Mouse (Mus musculus): ENCODE measurements around the gene Aar2. TPM values are rescaled to one million over a fixed set of nuclear protein-coding genes. Genes with fewer than 3 reads are reported as not detected.
"Not testable (repeated sequence)": the region's sequence is repeated elsewhere in the genome, so short reads cannot be mapped to it uniquely, and the experiment has no call there.

Gene Aar2
- 10 to 100 TPM; 33.7 to 40.0 TPM for total RNA-seq (2021)

DNA sequence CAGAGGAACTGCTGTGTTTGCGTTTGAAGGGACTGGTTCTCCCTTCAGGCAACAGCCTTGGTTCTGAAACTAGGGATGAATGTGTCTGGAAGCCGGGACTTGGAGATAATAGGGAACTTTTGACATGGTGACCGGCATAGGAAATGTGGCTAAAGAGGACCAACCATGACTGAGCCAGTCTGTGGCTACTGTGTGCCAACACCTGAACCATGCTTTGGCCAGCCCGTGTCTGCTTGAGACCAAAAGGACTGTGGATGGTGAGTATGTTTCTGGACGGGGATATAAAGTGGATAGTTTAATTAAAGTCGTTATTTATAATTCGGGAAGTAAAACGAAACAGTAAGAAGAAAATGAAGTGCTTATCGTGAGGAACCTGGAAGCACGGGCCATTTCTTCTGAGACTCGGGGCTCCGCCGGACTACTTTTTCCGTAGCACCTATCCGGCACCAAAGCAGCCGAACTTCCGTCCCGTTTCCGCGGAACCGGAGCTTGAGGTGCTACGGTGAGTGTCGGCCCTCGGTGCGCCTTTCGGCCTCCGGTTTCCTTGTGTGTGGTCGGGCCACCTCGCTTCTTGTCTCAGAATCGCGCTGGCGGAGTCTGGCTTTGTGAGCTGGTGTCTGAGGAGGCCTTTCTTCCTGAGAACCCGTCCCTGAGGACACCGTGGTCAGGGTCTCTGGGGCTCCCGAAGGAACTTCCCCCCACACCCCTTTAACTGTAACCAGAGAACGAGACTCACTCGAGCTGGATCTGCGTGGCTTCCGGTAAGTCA is at the start of gene Aar2:
Aar2 (plus strand) TSS at position 462 of the 769 bp plus-strand sequence.
- intact Hi-C loops (cut with DNase I), result loop anchor here (5.0 to 10.0 kb wide), 3 partner anchors 70 to 307 kb away; partner anchors contain the start of gene 4930518I15Rik
- peak; percentile 76 to 79 for DNase-seq (ENCODE audit: low spot score in 2 of 2)

DNA sequence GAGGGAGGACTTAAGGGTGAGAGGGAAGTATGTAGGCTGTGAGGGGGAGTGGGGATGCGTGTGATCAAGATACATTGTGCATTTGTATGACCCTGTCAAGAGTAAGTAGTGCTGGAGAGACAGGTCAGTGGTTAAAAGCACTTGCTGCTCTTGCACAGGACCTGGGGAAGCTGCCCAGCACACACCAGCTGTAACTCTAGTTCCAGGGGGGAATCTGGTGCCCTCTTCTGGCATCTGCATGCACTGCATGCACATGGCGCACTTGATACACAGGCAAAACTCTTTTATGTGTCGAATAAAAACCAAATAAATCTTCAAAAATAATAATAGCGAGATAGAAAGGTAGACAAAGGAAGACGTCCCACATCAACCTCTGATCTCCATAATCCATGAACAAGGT is 49.5 kb upstream of the Aar2 start:
- DNase-seq (ENCODE audit: low spot score in 2 of 2), result peak in 1 of 2 experiments; percentile 65
- intact Hi-C loops (cut with DNase I), result no loop called here

DNA sequence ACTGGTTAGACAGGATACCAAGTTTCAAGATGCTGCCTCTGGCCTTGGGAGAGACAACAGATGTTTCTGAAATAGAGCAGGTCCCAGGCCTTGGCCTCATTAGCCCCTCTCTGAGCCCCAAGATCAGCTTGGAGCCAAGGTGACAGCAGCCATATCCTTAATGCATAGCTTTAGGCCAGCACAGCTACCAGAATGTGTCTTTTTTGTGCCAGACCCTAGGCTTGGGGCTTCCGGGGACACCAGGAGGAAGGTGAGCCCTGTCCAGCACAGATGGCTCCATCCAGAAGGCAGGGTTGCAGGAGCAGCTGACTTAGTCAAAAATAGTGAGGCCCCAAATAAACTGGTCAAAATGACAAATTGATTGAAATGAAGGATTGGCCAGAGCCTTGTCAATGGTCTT is 46.4 kb upstream of the Aar2 start:
- DNase-seq (ENCODE audit: low spot score in 2 of 2), result no peak

DNA sequence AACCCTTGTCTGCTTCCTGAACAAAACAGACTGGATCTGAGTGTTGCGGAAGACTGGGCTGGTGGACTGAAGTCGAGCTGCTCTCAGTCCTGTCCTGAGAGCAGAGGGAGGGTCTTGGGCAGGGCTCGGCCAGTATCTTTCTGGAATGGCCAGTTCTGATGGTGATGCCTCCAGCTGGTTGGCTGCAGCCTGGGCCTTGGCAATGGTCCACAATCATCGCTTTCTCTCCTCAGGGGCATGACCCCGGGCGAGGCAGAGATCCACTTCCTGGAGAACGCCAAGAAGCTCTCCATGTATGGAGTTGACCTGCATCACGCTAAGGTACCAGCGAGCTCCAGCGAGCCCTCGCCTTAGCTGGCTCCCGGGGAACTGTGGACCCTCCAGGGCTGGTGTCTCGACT is 41.9 kb upstream of the Aar2 start:
- DNase-seq (ENCODE audit: low spot score in 2 of 2), result no peak
- intact Hi-C loops (cut with DNase I), result no loop called here

More for the DNA sequence above, 46.4 kb upstream of the Aar2 start:
- intact Hi-C loops (cut with DNase I), result no loop called here

DNA sequence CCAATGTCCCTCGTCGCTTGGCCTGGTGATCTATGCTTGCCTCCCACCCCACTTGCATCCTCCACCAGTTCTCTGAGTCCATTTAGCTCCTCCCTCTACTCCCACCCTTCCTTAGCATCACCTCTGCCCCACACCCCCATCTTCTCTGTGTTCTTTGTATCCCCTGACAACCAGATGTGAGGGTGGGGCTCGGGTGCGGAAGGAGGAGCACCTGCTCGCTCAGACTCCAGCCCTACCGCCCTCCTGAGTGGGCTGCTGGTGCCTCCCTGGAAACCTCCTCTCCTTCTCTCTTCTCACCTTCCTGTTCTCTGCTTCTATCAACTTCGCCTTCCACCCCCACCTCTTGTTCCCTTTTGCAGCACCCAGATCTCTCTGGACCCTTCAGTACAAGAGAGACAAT is 35.4 kb upstream of the Aar2 start:
- DNase-seq (ENCODE audit: low spot score in 2 of 2), result no peak

DNA sequence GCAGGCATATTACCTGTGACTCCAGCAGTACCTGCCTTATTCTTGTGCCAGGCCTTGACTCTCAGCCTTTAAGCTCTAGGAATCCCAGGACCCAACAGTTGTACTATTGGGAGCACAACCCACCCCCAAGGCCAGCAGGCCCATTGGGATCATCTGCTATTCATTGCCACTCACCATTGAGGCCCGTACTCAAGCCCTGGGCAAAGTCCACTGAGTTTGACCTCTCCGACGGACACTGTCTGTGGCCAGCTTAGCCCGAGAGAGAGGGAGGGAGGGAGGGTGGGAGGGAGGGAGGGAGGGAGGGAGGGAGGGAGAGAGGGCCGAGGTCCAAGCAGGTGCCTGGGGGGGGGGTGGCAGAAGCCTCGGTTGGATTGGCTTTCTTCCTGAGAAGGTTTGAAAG is 34.8 kb upstream of the Aar2 start:
- intact Hi-C loops (cut with DNase I), result no loop called here
- no peak for DNase-seq (ENCODE audit: low spot score in 2 of 2)

More for the DNA sequence above, 35.4 kb upstream of the Aar2 start:
- intact Hi-C loops (cut with DNase I), result no loop called here

DNA sequence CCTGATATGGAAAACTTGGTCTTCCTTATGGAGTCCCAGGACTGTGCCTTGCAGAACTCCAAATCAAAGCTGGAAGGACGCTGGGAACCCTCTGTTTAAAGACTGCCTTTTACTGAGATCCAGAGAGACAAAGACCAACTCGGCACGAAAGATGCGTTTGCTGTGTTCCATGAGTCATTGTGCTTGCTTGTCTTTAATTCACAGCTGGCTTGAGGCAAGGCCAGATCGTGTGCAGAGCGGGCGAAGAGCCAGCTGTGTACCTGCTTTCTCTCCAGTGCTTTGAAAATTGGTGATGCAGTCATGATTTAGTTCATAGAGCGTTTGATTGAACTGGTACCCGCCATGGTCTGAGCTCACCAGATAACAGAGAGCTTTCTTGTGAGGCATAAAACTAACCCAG is 32.3 kb upstream of the Aar2 start:
- intact Hi-C loops (cut with DNase I), result loop anchor here (1.0 to 5.0 kb wide), 3 partner anchors 133 to 203 kb away; partner anchors contain the start of genes Cnbd2 and Scand1
- no peak for DNase-seq (ENCODE audit: low spot score in 2 of 2)

DNA sequence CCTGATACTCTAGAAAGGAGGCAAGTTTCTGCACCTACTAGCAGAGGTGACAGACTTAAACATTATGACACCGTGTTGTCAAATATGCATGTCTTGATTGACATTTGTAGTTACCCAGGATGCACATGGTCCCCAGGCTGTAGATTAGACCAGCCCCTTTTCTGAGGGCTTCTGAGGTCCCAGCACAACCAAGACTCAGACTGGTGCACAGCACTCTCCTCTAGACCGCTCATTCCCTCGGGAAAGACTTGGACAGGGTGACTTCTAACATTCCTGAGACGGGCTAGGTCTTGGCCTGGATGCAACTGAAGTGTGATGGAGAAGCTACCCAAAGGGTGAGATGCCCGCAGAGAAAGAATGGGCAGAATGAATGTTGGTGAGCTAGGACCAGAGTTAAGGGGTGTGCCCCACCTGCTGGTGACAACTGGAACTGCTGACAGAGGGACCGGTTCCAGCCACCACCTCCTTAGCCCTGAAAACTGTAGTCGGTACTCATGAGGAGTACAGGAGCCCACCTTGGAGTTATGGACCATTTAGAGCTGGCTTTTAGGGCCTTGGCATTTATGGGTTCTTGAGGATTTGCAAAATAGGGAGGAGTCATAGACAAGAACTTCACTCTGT is 31.7 kb upstream of the Aar2 start:
- peak; percentile 81 to 84 for DNase-seq (ENCODE audit: low spot score in 2 of 2)
- intact Hi-C loops (cut with DNase I), result loop anchor here (1.0 to 5.0 kb wide), 3 partner anchors 133 to 203 kb away; partner anchors contain the start of genes Cnbd2 and Scand1

DNA sequence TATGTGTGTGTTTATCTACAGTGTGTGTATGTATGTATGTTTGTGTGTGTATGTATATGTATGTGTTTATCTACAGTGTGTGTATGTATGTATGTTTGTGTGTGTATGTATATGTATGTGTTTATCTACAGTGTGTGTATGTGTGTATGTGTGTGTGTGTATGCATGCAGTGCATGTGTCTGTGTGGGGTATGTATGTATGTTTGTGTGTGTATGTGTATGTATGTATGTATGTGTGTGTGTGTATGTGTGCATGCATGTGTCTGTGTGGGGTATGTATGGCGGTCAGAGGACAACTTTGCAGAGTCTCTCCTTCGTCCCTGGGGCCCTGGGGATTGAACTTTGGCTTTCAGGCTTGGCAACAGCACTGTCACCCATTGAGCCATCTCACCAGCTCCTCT is 30.7 kb upstream of the Aar2 start:
- intact Hi-C loops (cut with DNase I), result loop anchor here (5.0 kb wide), 2 partner anchors 134 to 174 kb away; no protein-coding TSS in a partner anchor
- DNase-seq (ENCODE audit: low spot score in 2 of 2), result not testable (repeated sequence)

DNA sequence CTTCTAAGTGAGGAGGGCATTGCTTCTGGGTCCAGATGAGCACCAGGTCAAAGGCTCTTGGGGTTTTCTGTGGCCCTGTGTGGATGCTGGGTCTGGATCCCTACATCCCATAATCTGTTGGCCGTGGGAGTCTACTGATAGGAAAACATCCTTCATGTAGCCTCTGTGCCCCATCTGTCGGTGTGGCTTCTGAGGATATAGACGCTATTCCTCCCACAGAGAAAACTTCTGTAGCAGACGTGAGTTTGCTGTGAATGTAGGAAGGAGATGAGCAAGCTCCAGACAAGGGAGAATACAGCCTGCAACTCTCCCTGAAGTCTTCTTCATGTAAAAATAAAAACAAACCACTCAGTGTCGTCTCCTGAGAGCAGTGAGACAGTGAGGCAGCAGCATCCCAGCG is 29.1 kb upstream of the Aar2 start:
- intact Hi-C loops (cut with DNase I), result loop anchor here (5.0 kb wide), 2 partner anchors 136 to 176 kb away; no protein-coding TSS in a partner anchor
- DNase-seq (ENCODE audit: low spot score in 2 of 2), result peak in 1 of 2 experiments; percentile 79

DNA sequence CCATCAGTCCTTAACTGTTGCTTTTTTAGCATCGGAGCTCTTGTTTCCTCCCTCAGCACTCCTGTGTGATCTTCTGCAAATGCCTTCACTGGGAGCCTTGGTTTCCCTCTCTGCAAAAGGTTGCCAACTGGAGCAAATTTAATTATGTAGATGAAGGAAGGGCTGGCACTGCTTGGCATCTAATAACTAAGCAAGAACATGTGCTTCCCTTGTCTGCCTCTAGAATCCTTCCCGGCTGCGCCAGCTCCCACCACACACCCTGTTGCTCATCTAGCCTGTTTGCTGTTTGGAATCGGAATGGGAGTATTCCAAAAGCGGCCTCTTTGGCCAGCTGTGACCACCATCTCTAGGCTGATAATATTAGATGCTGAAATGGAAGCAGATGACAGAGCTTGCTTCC is 27.8 kb upstream of the Aar2 start:
- intact Hi-C loops (cut with DNase I), result loop anchor here (5.0 kb wide), 2 partner anchors 137 to 177 kb away; no protein-coding TSS in a partner anchor
- DNase-seq (ENCODE audit: low spot score in 2 of 2), result peak in 1 of 2 experiments; percentile 41

DNA sequence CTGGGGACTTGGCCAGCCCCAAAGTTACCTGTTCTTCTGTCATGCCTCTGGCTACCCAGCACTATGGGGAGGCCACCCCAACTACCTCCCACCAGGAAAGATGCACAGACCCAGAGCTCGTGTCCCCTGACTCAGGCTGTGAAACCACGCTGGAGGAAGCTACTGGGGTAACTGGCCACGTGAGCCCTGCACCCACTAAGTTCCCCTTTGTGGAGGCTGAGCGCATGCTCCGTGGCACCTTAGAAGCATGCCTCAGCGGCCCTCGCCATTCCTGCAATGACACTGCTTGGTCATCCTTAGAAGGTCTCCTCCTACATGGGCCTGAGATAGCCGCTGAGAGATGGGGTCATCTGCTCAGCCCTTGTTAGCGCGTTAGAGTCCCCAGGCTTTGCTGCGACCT is 24.4 kb upstream of the Aar2 start:
- DNase-seq (ENCODE audit: low spot score in 2 of 2), result no peak
- intact Hi-C loops (cut with DNase I), result no loop called here

DNA sequence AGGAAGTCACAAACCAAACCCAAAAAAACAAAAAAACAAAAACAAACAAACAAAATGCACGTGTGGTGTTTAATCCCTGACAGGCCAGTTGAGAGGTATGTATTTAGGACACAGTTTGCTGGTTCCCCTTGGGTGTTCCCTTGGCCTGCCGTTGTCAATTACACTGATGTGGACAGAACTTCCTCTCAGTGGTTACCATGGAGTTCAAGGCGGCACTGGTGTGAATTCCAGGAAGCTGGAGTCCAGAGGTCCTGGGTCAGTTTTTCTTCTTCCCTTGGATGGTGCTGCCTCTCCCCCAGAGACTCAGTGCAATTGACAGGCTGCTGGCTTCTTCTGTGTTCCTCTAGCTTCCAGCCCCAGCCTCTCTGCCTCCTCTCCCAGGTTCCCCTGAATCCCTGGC is 23.3 kb upstream of the Aar2 start:
- intact Hi-C loops (cut with DNase I), result no loop called here

DNA sequence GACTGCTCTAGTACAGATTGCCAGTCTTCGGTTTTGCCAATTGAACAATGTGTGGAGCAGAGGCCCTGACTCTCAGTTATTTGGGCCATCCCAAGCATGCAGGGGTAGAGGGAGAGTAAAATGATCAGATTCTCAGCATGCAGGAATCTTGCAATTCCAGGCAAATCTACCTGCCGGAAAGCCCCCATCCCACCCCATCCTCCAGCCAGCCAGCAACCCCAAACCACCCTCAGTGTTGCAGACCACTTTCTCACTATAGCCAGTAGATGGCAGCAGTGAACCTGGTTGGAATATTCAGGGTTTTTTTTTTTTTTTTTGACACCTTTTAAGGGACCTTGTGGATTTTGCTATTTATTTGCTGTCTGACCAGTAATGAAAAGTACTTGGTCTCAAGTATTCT is 17.7 kb upstream of the Aar2 start:
- no peak for DNase-seq (ENCODE audit: low spot score in 2 of 2)

More for the DNA sequence above, 23.3 kb upstream of the Aar2 start:
- no peak for DNase-seq (ENCODE audit: low spot score in 2 of 2)

DNA sequence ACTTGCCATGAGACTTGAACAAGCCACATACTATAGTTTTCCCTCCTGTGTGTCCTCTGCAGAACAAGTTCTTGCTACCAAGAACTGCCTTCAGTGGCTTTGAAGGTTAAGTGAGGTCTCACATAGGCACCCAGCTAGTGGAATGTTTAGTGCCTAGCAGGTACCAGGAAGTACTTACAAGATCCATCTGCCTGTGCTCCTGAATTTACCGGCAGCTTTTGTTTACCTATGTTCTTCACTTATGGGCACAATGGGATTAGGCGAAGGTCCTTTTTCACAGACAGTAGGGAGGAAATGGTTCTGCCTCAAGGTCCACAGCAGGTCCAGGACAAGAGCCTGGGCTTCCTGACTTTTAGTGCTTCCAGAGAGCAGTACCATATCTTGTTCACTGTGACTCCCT is 14.2 kb upstream of the Aar2 start:
- intact Hi-C loops (cut with DNase I), result no loop called here

More for the DNA sequence above, 17.7 kb upstream of the Aar2 start:
- intact Hi-C loops (cut with DNase I), result loop anchor here (1.0 kb wide), 1 partner anchor 176 kb away; no protein-coding TSS in a partner anchor

DNA sequence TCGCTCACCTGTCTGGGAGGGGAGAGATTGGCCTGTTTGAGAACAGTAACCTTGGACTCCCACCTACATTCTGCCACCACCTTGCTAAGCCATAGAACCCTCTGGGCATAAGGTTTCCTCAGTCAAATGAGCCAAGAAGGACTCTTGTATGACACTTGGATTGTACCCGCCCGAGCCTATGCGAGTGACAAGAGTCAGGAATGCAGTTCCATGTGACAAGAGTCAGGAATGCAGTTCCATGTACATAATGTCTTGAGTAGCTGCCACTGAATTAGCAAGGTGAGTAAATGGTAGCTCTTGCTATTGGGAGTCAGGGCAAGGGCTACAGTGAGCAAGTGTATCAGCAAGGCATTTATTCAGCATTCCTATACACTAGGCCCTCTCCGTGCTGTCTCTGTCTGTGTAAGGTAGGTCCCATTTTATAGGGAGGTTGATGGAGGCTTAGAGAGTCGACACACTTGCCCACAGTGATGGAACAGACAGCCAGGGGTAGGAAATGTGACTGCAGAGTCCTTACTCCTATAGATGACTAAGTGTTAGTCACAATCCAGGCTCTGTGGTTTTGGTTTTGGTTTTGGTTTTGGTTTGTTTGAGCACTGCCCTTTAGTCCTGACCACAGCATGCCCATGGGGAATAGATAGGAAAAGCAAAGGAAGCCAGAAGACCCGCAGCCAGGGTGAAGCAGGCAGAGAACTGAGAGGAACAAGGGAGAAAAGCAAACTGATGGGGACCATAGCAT is 8.4 kb upstream of the Aar2 start:
- intact Hi-C loops (cut with DNase I), result no loop called here
- DNase-seq (ENCODE audit: low spot score in 2 of 2), result no peak

More for the DNA sequence above, 14.2 kb upstream of the Aar2 start:
- no peak for DNase-seq (ENCODE audit: low spot score in 2 of 2)

DNA sequence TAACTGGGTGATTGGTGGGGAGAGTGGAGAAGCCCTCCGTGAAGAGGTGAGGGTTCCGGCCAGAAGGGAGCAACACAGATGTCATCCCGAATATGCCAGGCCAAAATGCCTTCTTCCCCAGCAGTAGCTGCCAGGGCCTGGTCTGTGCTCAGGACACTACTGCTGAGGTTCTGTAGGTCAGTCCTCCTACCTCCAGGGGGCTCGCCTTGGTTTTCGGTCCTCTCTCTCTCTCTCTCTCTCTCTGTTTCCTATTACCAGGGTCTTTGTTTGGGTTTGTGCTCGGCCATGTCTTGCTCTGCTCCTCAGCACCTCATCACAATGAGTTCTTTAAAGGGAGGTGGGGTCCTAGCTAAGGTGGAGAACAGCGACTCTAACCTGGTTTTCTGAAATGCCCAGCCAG is 6.4 kb upstream of the Aar2 start:
- DNase-seq (ENCODE audit: low spot score in 2 of 2), result no peak
- intact Hi-C loops (cut with DNase I), result loop anchor here (10.0 kb wide), 1 partner anchor 314 kb away; the partner anchor contains the start of gene 4930518I15Rik

DNA sequence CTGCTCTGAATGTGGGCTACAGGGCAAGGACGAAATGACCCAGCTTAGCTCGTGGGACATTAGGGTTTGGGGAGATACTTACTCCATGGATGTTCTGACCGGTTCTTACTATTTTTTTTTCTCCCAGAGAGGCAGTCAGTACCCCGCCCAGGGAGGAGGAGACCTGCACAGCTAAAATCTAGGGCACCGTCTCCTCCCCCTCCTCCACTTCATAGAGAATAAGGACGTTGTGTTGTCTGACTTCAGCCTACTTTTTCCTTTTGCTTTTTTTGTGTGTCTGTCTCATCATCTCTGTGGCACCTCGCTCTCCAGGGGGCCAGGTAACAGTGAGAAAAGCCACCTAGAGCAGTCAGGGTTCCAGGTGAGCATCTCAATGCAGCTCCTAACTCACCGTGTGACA is 5.0 kb upstream of the Aar2 start:
- DNase-seq (ENCODE audit: low spot score in 2 of 2), result peak in 1 of 2 experiments; percentile 60
- intact Hi-C loops (cut with DNase I), result loop anchor here (10.0 kb wide), 1 partner anchor 312 kb away; the partner anchor contains the start of gene 4930518I15Rik

DNA sequence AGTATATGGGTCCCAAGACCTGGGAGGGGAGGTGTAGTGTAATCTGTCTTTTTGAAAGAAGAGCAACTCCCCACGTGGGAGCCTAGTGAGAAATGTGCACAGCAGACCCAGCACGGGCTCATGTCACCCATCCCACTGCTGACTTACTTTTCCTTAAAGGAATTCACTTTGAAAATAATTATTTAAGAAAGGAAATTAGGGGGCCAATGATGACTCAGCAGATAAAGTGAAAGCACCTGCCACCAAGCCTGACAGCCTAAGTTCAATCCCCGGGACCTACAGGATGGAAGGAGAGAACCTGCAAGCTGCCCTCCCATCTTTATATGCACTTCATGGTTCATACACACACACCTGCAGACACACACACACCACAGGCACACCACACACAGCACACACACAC is 3.6 kb upstream of the Aar2 start:
- intact Hi-C loops (cut with DNase I), result loop anchor here (10.0 kb wide), 1 partner anchor 311 kb away; the partner anchor contains the start of gene 4930518I15Rik
- DNase-seq (ENCODE audit: low spot score in 2 of 2), result no peak

DNA sequence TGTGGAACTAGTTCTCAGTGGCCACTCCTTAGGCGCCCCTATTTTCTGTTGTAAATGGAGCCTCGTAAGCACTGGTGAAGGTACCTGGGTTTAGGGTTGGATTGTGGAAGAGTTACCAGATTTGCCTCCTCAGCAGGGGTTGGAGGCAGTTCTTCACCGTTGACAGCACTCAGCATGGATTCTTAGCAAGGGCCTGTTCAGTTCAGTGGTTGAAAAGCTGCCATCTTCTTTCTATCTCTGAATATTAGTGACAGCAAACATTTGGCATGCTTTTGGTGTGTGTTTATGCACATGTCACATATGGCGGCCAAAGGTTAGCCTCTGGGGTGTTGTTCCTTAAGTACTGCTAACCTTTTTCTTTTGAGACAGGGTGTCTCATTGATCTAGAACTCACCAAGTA is 5.0 kb downstream of the Aar2 start:
- no peak for DNase-seq (ENCODE audit: low spot score in 2 of 2)
- intact Hi-C loops (cut with DNase I), result no loop called here
